Mouse (Mus musculus): Measurements from ENCODE around the gene Ascc2.

The Ascc2 gene

GRCm38 (mm10) chr11:4637534-4638234 is at the start of gene Ascc2:
Gene Ascc2 (plus strand): TSS chr11:4637747.
- DNase-seq, result peak; percentile 97

- DNase-seq, result no peak
Measured at GRCm38 (mm10) chr11:4591811-4592210, 45.7 kb upstream of the Ascc2 start.

GRCm38 (mm10) chr11:4593491-4593848 is 44.1 kb upstream of the Ascc2 start:
- no peak for DNase-seq

- no peak for DNase-seq
Measured at GRCm38 (mm10) chr11:4593849-4594607, 43.5 kb upstream of the Ascc2 start.

- DNase-seq, result peak; percentile 99
Measured at GRCm38 (mm10) chr11:4594608-4595500, 42.7 kb upstream of the Ascc2 start, which contains the start of gene Mtmr3. Gene Mtmr3 (minus strand): TSS chr11:4594863.

- no peak for DNase-seq
Measured at GRCm38 (mm10) chr11:4598411-4598810, 39.1 kb upstream of the Ascc2 start.

GRCm38 (mm10) chr11:4599916-4600315 is 37.6 kb upstream of the Ascc2 start:
- no peak for DNase-seq

- DNase-seq, result no peak
Measured at GRCm38 (mm10) chr11:4601890-4602289, 35.7 kb upstream of the Ascc2 start.

GRCm38 (mm10) chr11:4602691-4603441 is 34.7 kb upstream of the Ascc2 start:
- DNase-seq, result peak; percentile 52

GRCm38 (mm10) chr11:4604441-4604840 is 33.1 kb upstream of the Ascc2 start:
- no peak for DNase-seq

GRCm38 (mm10) chr11:4605414-4605813 is 32.1 kb upstream of the Ascc2 start:
- peak; percentile 41 for DNase-seq

GRCm38 (mm10) chr11:4606541-4606940 is 31.0 kb upstream of the Ascc2 start:
- no peak for DNase-seq

- no peak for DNase-seq
Measured at GRCm38 (mm10) chr11:4611904-4612303, 25.6 kb upstream of the Ascc2 start.

GRCm38 (mm10) chr11:4620017-4620485 is 17.5 kb upstream of the Ascc2 start, which contains the start of gene Gm11032:
Gene Gm11032 (plus strand): TSS chr11:4620067.
- no peak for DNase-seq

GRCm38 (mm10) chr11:4620501-4621108 is 16.9 kb upstream of the Ascc2 start:
- DNase-seq, result no peak

GRCm38 (mm10) chr11:4621866-4622265 is 15.7 kb upstream of the Ascc2 start:
- DNase-seq, result no peak

- DNase-seq, result no peak
Measured at GRCm38 (mm10) chr11:4622442-4622986, 15.0 kb upstream of the Ascc2 start.

GRCm38 (mm10) chr11:4622997-4623396 is 14.6 kb upstream of the Ascc2 start:
- DNase-seq, result no peak

- no peak for DNase-seq
Measured at GRCm38 (mm10) chr11:4625931-4626330, 11.6 kb upstream of the Ascc2 start.

GRCm38 (mm10) chr11:4627636-4628035 is 9.9 kb upstream of the Ascc2 start:
- DNase-seq, result no peak

GRCm38 (mm10) chr11:4629861-4630280 is 7.7 kb upstream of the Ascc2 start:
- DNase-seq, result no peak

GRCm38 (mm10) chr11:4633420-4633819 is 4.1 kb upstream of the Ascc2 start:
- no peak for DNase-seq
